ENCODE assay signal across 7 mouse cellular contexts in the genomic region with DNA sequence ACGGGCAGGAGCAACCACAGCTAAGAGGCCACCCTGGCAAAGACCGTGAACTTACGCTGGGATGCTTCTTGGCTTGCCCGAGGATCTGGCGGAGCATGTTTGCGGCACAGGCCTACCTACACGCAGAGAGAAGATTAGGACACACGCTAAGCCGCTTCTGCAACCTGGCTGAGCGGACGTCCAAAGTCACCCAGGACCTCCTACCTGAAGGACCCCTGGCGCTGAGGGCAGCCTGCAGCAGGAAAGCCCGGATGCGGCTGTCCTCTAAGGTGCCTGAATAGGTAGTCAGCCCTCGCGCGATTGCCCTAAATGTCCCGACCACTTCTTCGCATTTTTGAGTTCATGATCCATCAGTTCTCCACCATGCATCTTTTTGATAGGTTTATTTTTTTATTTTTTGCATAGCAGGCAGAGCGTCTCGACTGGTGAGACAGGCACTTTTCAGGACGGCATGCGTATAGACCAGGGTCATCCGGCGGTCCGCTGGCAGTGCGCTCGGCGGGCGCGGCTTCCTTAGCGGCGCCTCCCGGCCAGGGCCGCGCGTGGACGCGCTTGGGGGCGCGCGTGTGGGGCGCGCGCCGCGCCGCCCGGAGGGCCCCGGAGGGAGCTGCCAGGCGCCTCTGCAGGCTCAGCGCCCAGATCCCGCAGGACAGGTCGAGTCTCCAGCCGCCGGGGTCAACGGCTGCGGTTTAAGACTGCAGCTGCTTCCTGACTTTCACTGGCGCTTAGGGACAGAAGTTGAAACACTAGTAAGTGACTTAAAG. TPM values are rescaled to one million over a fixed set of nuclear protein-coding genes. Genes with fewer than 3 reads are reported as not detected.
DNase-seq lines count a peak whose midpoint lies in the region; ATAC-seq lines count a peak whose summit lies in the region.

A gene (minus strand): TSS at position 229 of the 764 bp plus-strand sequence.
A gene (plus strand): TSS at position 541 of the 764 bp plus-strand sequence.

- no peaks in the 10 kb centered on the region for H3K9me3 ChIP-seq in embryonic facial prominence, embryonic 11.5 days (replicated peaks; ENCODE audit: control insufficient read depth, low read length)
- H3K9me3 ChIP-seq in limb, embryonic 10.5 days (replicated peaks) = no peaks in the 10 kb centered on the region
- H3K9me3 ChIP-seq in midbrain, embryonic 13.5 days = no peaks in the 10 kb centered on the region

- H3K9ac ChIP-seq in embryonic facial prominence, embryonic 11.5 days (replicated peaks; ENCODE audit: low read length) = peak within 1 kb of the TSS; percentile 87
- peak within 1 kb of the TSS; percentile 87 for H3K9ac ChIP-seq in midbrain, embryonic 13.5 days (replicated peaks)

- WGBS in embryonic facial prominence, embryonic 11.5 days = under 1% methylated on average over 58 of the region's 59 CpGs
- under 1% methylated on average over 59 of the region's 59 CpGs for WGBS in limb, embryonic 10.5 days
- WGBS in midbrain, embryonic 13.5 days = under 1% methylated on average over 59 of the region's 59 CpGs

- ATAC-seq in embryonic facial prominence, embryonic 11.5 days (replicated peaks; ENCODE audit: insufficient number of reproducible peaks, low FRiP score, low TSS enrichment, low read depth) = peak; percentile 98
- peak; percentile 94 for ATAC-seq in granulocyte monocyte progenitor cell, adult 5-6 weeks (replicated peaks; ENCODE audit: poor library complexity, severe bottlenecking)
- ATAC-seq in midbrain, embryonic 13.5 days = peak; percentile 99

- no peaks in the 10 kb centered on the region for H3K4me1 ChIP-seq in embryonic facial prominence, embryonic 11.5 days (ENCODE audit: control insufficient read depth, insufficient read depth, low read length)
- H3K4me1 ChIP-seq in limb, embryonic 10.5 days = peaks cover 12% of the 10 kb centered on the region
- peaks cover 22% of the 10 kb centered on the region for H3K4me1 ChIP-seq in midbrain, embryonic 13.5 days (replicated peaks)

- H3K4me3 ChIP-seq in embryonic facial prominence, embryonic 11.5 days (ENCODE audit: low read depth, low read length) = peak within 1 kb of the TSS; percentile 79
- H3K4me3 ChIP-seq in limb, embryonic 10.5 days = peak within 1 kb of the TSS; percentile 75
- H3K4me3 ChIP-seq in midbrain, embryonic 13.5 days (replicated peaks) = peak within 1 kb of the TSS; percentile 82

- DNase-seq in adrenal gland, postnatal 14 days = peak; percentile 96
- peak; percentile 89 for DNase-seq in embryonic facial prominence, embryonic 11.5 days (ENCODE audit: low spot score)
- DNase-seq in kidney, adult 11 months = peak; percentile 95
- peak; percentile 91 for DNase-seq in limb, embryonic 10.5 days (ENCODE audit: low spot score)
- peak; percentile 89 for DNase-seq in spleen, adult 12 weeks (ENCODE audit: low spot score)

- H3K36me3 ChIP-seq in embryonic facial prominence, embryonic 11.5 days (replicated peaks; ENCODE audit: control insufficient read depth, insufficient read depth, low read depth, low read length) = peaks cover 3% of the 10 kb centered on the region
- H3K36me3 ChIP-seq in limb, embryonic 10.5 days = peaks cover 35% of the 10 kb centered on the region
- peaks cover 17% of the 10 kb centered on the region for H3K36me3 ChIP-seq in midbrain, embryonic 13.5 days

- H3K27me3 ChIP-seq in embryonic facial prominence, embryonic 11.5 days (ENCODE audit: control insufficient read depth, insufficient read depth, low read length) = no peaks in the 10 kb centered on the region
- no peaks in the 10 kb centered on the region for H3K27me3 ChIP-seq in limb, embryonic 10.5 days (ENCODE audit: low read depth, poor library complexity, severe bottlenecking)
- no peaks in the 10 kb centered on the region for H3K27me3 ChIP-seq in midbrain, embryonic 13.5 days

- H3K27ac ChIP-seq in embryonic facial prominence, embryonic 11.5 days (replicated peaks; ENCODE audit: low read depth, low read length) = peak within 1 kb of the TSS; percentile 22
- peak within 1 kb of the TSS; percentile 93 for H3K27ac ChIP-seq in limb, embryonic 10.5 days
- H3K27ac ChIP-seq in midbrain, embryonic 13.5 days = peak within 1 kb of the TSS; percentile 72

- H3K4me2 ChIP-seq in embryonic facial prominence, embryonic 11.5 days (ENCODE audit: low read depth, low read length) = peak within 1 kb of the TSS; percentile 50
- peak within 1 kb of the TSS; percentile 76 for H3K4me2 ChIP-seq in midbrain, embryonic 13.5 days (replicated peaks)

RNA-seq across cellular contexts. Expression of the first gene that starts in this region (rescaled TPM):
- 1,676 and 1,781 TPM in 2 replicates for total RNA-seq in adrenal gland, postnatal 14 days (2021)
- 800 and 841 TPM in 2 replicates for polyA plus RNA-seq in embryonic facial prominence, embryonic 11.5 days (2014; fragmentation: Nextera tagmentation; extraction: Ambion mirVana)
- 572 and 845 TPM in 2 replicates for total RNA-seq in granulocyte monocyte progenitor cell, adult 5-6 weeks (2014; fragmentation: Nextera tagmentation)
- 443 and 454 TPM in 2 replicates for total RNA-seq in granulocyte monocyte progenitor cell, adult 5-6 weeks (2017)
- 856 and 862 TPM in 2 replicates for polyA plus RNA-seq in limb, embryonic 10.5 days (2016; fragmentation: Nextera tagmentation; extraction: Ambion mirVana)
- polyA plus RNA-seq in midbrain, embryonic 13.5 days (2015; fragmentation: Nextera tagmentation; extraction: Ambion mirVana) = 924 and 929 TPM in 2 replicates

RNA-seq across cellular contexts. Expression of the second gene that starts in this region (rescaled TPM):
- total RNA-seq in adrenal gland, postnatal 14 days (2021) = 38.2 and 46.2 TPM in 2 replicates
- 88.1 and 106 TPM in 2 replicates for polyA plus RNA-seq in embryonic facial prominence, embryonic 11.5 days (2014; fragmentation: Nextera tagmentation; extraction: Ambion mirVana)
- 96.5 and 98.9 TPM in 2 replicates for total RNA-seq in granulocyte monocyte progenitor cell, adult 5-6 weeks (2014; fragmentation: Nextera tagmentation)
- total RNA-seq in granulocyte monocyte progenitor cell, adult 5-6 weeks (2017) = 95.9 and 101 TPM in 2 replicates
- 58.6 and 73.2 TPM in 2 replicates for polyA plus RNA-seq in limb, embryonic 10.5 days (2016; fragmentation: Nextera tagmentation; extraction: Ambion mirVana)
- polyA plus RNA-seq in midbrain, embryonic 13.5 days (2015; fragmentation: Nextera tagmentation; extraction: Ambion mirVana) = 103 and 116 TPM in 2 replicates

Comparison
In these comparisons a context has a peak if more than half of its experiments do, and no peak if none do; other contexts are left out.
1. Peak in every context shown above with its lines: DNase-seq, ATAC-seq, H3K4me3 ChIP-seq and H3K27ac ChIP-seq.
2. H3K27ac ChIP-seq: peak in every context shown above with its lines; median percentile 93 in limb, embryonic 10.5 days; 72 in midbrain, embryonic 13.5 days; 22 in embryonic facial prominence, embryonic 11.5 days.